Mouse (Mus musculus): Measurements from ENCODE around the gene 4930412O13Rik. TPM values are rescaled to one million over a fixed set of nuclear protein-coding genes. Genes with fewer than 3 reads are reported as not detected.
A peak's percentile ranks its signal among the peaks of the same experiment; 100 is the strongest.

4930412O13Rik gene
- polyA plus RNA-seq, 1 experiment from 2014 or later, result not detected

GRCm38 (mm10) chr2:9883803-9884532, 2.9 kb downstream of the 4930412O13Rik start:
- peak overlapping the region; percentile 34 for H3K4me2 ChIP-seq (ENCODE audit: low read depth, low read length)
- no peak overlapping the region for H3K27ac ChIP-seq (ENCODE audit: low read length)
- H3K4me1 ChIP-seq (ENCODE audit: control insufficient read depth, low read depth, low read length), result no peaks in the 10 kb centered on the region; the same call in none of the 2 replicates
- WGBS (ENCODE audit: insufficient replicate concordance), result 3% methylated on average over 27 of the region's 27 CpGs
- peak overlapping the region; percentile 17; the same call in 1 of the 2 replicates for H3K4me3 ChIP-seq (ENCODE audit: low read depth, low read length)
- no peak overlapping the region for H3K9ac ChIP-seq (ENCODE audit: low read depth, low read length)
- H3K36me3 ChIP-seq (ENCODE audit: control insufficient read depth, insufficient read depth), result no peaks in the 10 kb centered on the region
- H3K9me3 ChIP-seq (replicated peaks; ENCODE audit: control insufficient read depth, low read length), result no peaks in the 10 kb centered on the region
- ATAC-seq (ENCODE audit: low read depth), result no peak
- H3K27me3 ChIP-seq (ENCODE audit: control insufficient read depth, insufficient read depth, low read depth, low read length), result peaks cover 96% of the 10 kb centered on the region

GRCm38 (mm10) chr2:9884533-9885216, 3.6 kb downstream of the 4930412O13Rik start:
- no peak overlapping the region for H3K27ac ChIP-seq (ENCODE audit: low read length)
- H3K9ac ChIP-seq (ENCODE audit: low read depth, low read length), result no peak overlapping the region
- H3K4me3 ChIP-seq (ENCODE audit: low read depth, low read length), result no peak overlapping the region; the same call in 1 of the 2 replicates
- peaks cover 96% of the 10 kb centered on the region for H3K27me3 ChIP-seq (ENCODE audit: control insufficient read depth, insufficient read depth, low read depth, low read length)
- H3K9me3 ChIP-seq (replicated peaks; ENCODE audit: control insufficient read depth, low read length), result no peaks in the 10 kb centered on the region
- ATAC-seq (ENCODE audit: low read depth), result no peak
- H3K4me2 ChIP-seq (ENCODE audit: low read depth, low read length), result 0 out of 2 replicates have a peak overlapping the region, but pooled peaks have one; percentile 34
- no peaks in the 10 kb centered on the region for H3K36me3 ChIP-seq (ENCODE audit: control insufficient read depth, insufficient read depth)
- WGBS (ENCODE audit: insufficient replicate concordance), result 14% methylated on average over 15 of the region's 15 CpGs
- no peaks in the 10 kb centered on the region; the same call in none of the 2 replicates for H3K4me1 ChIP-seq (ENCODE audit: control insufficient read depth, low read depth, low read length)

- ATAC-seq (ENCODE audit: low read depth), result no peak
- Histone ChIP-seq H3K27me3 (ENCODE audit: control insufficient read depth, insufficient read depth, low read depth, low read length) (peaks cover 96% of the 10 kb centered on the region), H3K4me1 (ENCODE audit: control insufficient read depth, low read depth, low read length) (no peaks in the 10 kb centered on the region; the same call in none of the 2 replicates), H3K4me2 (ENCODE audit: low read depth, low read length) (no peak overlapping the region), H3K27ac (ENCODE audit: low read length) (no peak overlapping the region), H3K9me3 (replicated peaks; ENCODE audit: control insufficient read depth, low read length) (no peaks in the 10 kb centered on the region), H3K4me3 (ENCODE audit: low read depth, low read length) (no peak overlapping the region), H3K36me3 (ENCODE audit: control insufficient read depth, insufficient read depth) (no peaks in the 10 kb centered on the region), H3K9ac (ENCODE audit: low read depth, low read length) (no peak overlapping the region)
- 16% methylated on average over 14 of the region's 14 CpGs for WGBS (ENCODE audit: insufficient replicate concordance)
These were observed 4.2 kb downstream of the 4930412O13Rik start for GRCm38 (mm10) chr2:9885217-9885770.

- H3K9me3 ChIP-seq (replicated peaks; ENCODE audit: control insufficient read depth, low read length), result no peaks in the 10 kb centered on the region
- H3K27me3 ChIP-seq (ENCODE audit: control insufficient read depth, insufficient read depth, low read depth, low read length), result peaks cover 95% of the 10 kb centered on the region
- no peaks in the 10 kb centered on the region; the same call in none of the 2 replicates for H3K4me1 ChIP-seq (ENCODE audit: control insufficient read depth, low read depth, low read length)
- no peak for ATAC-seq (ENCODE audit: low read depth)
- H3K4me2 ChIP-seq (ENCODE audit: low read depth, low read length), result no peak overlapping the region
- H3K4me3 ChIP-seq (ENCODE audit: low read depth, low read length), result no peak overlapping the region
- 51% methylated on average over 3 of the region's 3 CpGs for WGBS (ENCODE audit: insufficient replicate concordance)
- H3K9ac ChIP-seq (ENCODE audit: low read depth, low read length), result no peak overlapping the region
- H3K36me3 ChIP-seq (ENCODE audit: control insufficient read depth, insufficient read depth), result no peaks in the 10 kb centered on the region
- H3K27ac ChIP-seq (ENCODE audit: low read length), result no peak overlapping the region
These were observed 5.0 kb downstream of the 4930412O13Rik start for GRCm38 (mm10) chr2:9886031-9886430.

GRCm38 (mm10) chr2:9886921-9887610, 6.0 kb downstream of the 4930412O13Rik start:
- no peak for ATAC-seq (ENCODE audit: low read depth)
- H3K27me3 ChIP-seq (ENCODE audit: control insufficient read depth, insufficient read depth, low read depth, low read length), result peaks cover 90% of the 10 kb centered on the region
- H3K36me3 ChIP-seq (ENCODE audit: control insufficient read depth, insufficient read depth), result no peaks in the 10 kb centered on the region
- H3K9me3 ChIP-seq (replicated peaks; ENCODE audit: control insufficient read depth, low read length), result no peaks in the 10 kb centered on the region
- H3K4me3 ChIP-seq (ENCODE audit: low read depth, low read length), result no peak overlapping the region
- H3K27ac ChIP-seq (ENCODE audit: low read length), result no peak overlapping the region
- no peak overlapping the region for H3K4me2 ChIP-seq (ENCODE audit: low read depth, low read length)
- H3K9ac ChIP-seq (ENCODE audit: low read depth, low read length), result no peak overlapping the region
- H3K4me1 ChIP-seq (ENCODE audit: control insufficient read depth, low read depth, low read length), result no peaks in the 10 kb centered on the region; the same call in none of the 2 replicates
- WGBS (ENCODE audit: insufficient replicate concordance), result 10% methylated on average over 7 of the region's 7 CpGs

GRCm38 (mm10) chr2:9887636-9888035, 6.6 kb downstream of the 4930412O13Rik start:
- H3K4me1 ChIP-seq (ENCODE audit: control insufficient read depth, low read depth, low read length), result no peaks in the 10 kb centered on the region; the same call in 1 of the 2 replicates
- no peak overlapping the region for H3K9ac ChIP-seq (ENCODE audit: low read depth, low read length)
- H3K36me3 ChIP-seq (ENCODE audit: control insufficient read depth, insufficient read depth), result no peaks in the 10 kb centered on the region
- no peaks in the 10 kb centered on the region for H3K9me3 ChIP-seq (replicated peaks; ENCODE audit: control insufficient read depth, low read length)
- H3K4me3 ChIP-seq (ENCODE audit: low read depth, low read length), result no peak overlapping the region
- H3K27ac ChIP-seq (ENCODE audit: low read length), result no peak overlapping the region
- WGBS (ENCODE audit: insufficient replicate concordance), result 3% methylated on average over 7 of the region's 7 CpGs
- ATAC-seq (ENCODE audit: low read depth), result no peak
- no peak overlapping the region for H3K4me2 ChIP-seq (ENCODE audit: low read depth, low read length)
- H3K27me3 ChIP-seq (ENCODE audit: control insufficient read depth, insufficient read depth, low read depth, low read length), result peaks cover 90% of the 10 kb centered on the region

- Histone ChIP-seq H3K36me3 (ENCODE audit: control insufficient read depth, insufficient read depth) (no peaks in the 10 kb centered on the region), H3K27me3 (ENCODE audit: control insufficient read depth, insufficient read depth, low read depth, low read length) (peaks cover 90% of the 10 kb centered on the region), H3K9ac (ENCODE audit: low read depth, low read length) (no peak within 1 kb of the TSS), H3K4me2 (ENCODE audit: low read depth, low read length) (peak within 1 kb of the TSS; percentile 56), H3K4me1 (ENCODE audit: control insufficient read depth, low read depth, low read length) (no peaks in the 10 kb centered on the region; the same call in 1 of the 2 replicates), H3K9me3 (replicated peaks; ENCODE audit: control insufficient read depth, low read length) (no peaks in the 10 kb centered on the region), H3K4me3 (ENCODE audit: low read depth, low read length) (peak within 1 kb of the TSS; percentile 40), H3K27ac (ENCODE audit: low read length) (no peak within 1 kb of the TSS)
- ATAC-seq (ENCODE audit: low read depth), result peak; percentile 73
- WGBS (ENCODE audit: insufficient replicate concordance), result under 1% methylated on average over 30 of the region's 30 CpGs
These were observed 8.0 kb downstream of the 4930412O13Rik start, which contains the start of gene 9230102O04Rik for GRCm38 (mm10) chr2:9888913-9889650. TSS of gene 9230102O04Rik (minus strand) at chr2:9889540.

GRCm38 (mm10) chr2:9889651-9890183, 8.7 kb downstream of the 4930412O13Rik start, which contains the start of gene Gata3:
TSS of gene Gata3 (minus strand) at chr2:9890034.
- Histone ChIP-seq H3K9ac (ENCODE audit: low read depth, low read length) (no peak within 1 kb of the TSS), H3K4me1 (ENCODE audit: control insufficient read depth, low read depth, low read length) (no peaks in the 10 kb centered on the region; the same call in 1 of the 2 replicates), H3K4me3 (ENCODE audit: low read depth, low read length) (peak within 1 kb of the TSS; percentile 40), H3K36me3 (ENCODE audit: control insufficient read depth, insufficient read depth) (no peaks in the 10 kb centered on the region), H3K27ac (ENCODE audit: low read length) (no peak within 1 kb of the TSS), H3K4me2 (ENCODE audit: low read depth, low read length) (peak within 1 kb of the TSS; percentile 56), H3K9me3 (replicated peaks; ENCODE audit: control insufficient read depth, low read length) (no peaks in the 10 kb centered on the region), H3K27me3 (ENCODE audit: control insufficient read depth, insufficient read depth, low read depth, low read length) (peaks cover 90% of the 10 kb centered on the region)
- no peak for ATAC-seq (ENCODE audit: low read depth)
- WGBS (ENCODE audit: insufficient replicate concordance), result 0% methylated on average over 23 of the region's 23 CpGs

Measured in liver, embryonic 16.5 days (tissue).